Mouse (Mus musculus): ENCODE data around the gene Clic4. TPM values are rescaled to one million over a fixed set of nuclear protein-coding genes. Genes with fewer than 3 reads are reported as not detected.
"Not testable (repeated sequence)": the region's sequence is repeated elsewhere in the genome, so short reads cannot be mapped to it uniquely, and the experiment has no call there.

Clic4 gene
- total and polyA plus RNA-seq, 2 experiments from 2014 or later, result 41.5 to 65.2 TPM

DNA sequence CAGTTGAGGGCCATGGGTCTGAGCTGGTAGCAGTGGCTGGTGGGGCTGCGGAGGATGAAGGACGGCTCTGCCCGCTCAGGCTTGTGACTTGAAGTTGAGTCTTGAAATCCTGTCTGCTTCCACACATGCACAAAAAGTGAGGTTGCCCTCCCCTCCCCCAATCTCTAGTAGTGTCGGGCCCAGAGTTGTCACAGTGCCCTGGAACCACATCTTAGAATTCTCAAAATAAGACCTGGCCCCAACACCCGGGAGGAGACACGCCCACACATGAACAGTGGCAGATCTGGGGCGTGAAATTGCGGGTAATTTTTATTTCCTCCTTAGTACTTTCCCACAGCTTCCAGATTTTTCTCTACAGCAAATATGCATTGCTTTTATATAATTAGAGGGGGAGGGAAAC, 74.8 kb downstream of the Clic4 start:
- H3K27ac ChIP-seq (ENCODE audit: low read depth, low read length), result no peak overlapping the region
- no peak for DNase-seq
- 81% methylated on average over 8 of the region's 8 CpGs for WGBS
- H3K9me3 ChIP-seq (ENCODE audit: low read length), result 0 out of 2 replicates have a peak, but pooled peaks cover 4% of the 10 kb centered on the region
- H3K27me3 ChIP-seq (ENCODE audit: insufficient read depth, low read length), result no peaks in the 10 kb centered on the region
- no peaks in the 10 kb centered on the region for H3K4me1 ChIP-seq (ENCODE audit: insufficient read depth)
- ATAC-seq, result no peak
- H3K4me2 ChIP-seq (ENCODE audit: low read depth), result no peak overlapping the region
- H3K36me3 ChIP-seq (ENCODE audit: insufficient read depth), result no peaks in the 10 kb centered on the region
- no peak for TF ChIP-seq CTCF (IDR thresholded peaks at IDR 0.05; ENCODE audit: low read depth)
- no peak overlapping the region for H3K4me3 ChIP-seq (ENCODE audit: low read depth, low read length)
- H3K9ac ChIP-seq, result no peak overlapping the region

DNA sequence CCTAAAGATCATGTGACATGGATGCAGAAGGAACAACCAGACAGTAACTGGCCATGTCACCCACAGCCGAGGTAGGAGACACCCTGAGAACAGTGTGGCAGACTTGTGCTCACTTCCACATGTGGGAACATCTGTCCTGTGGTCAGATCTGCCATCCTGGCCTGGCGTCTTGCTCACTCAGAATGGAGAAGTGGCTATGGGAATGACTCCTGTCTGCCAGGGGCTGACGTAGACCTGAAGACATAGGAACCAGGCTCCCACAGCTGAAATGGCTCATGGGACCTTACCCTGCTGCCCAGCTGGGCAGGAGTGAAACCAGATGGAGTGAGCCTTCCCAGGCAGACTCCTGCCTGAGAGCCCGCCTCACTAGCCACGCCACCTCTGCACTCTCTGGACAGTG, 79.8 kb downstream of the Clic4 start:
- Histone ChIP-seq H3K27me3 (ENCODE audit: insufficient read depth, low read length) (no peaks in the 10 kb centered on the region), H3K9me3 (ENCODE audit: low read length) (0 out of 2 replicates have a peak, but pooled peaks cover 4% of the 10 kb centered on the region), H3K4me1 (ENCODE audit: insufficient read depth) (no peaks in the 10 kb centered on the region), H3K36me3 (ENCODE audit: insufficient read depth) (no peaks in the 10 kb centered on the region), H3K4me2 (ENCODE audit: low read depth) (no peak overlapping the region), H3K4me3 (ENCODE audit: low read depth, low read length) (no peak overlapping the region), H3K9ac (no peak overlapping the region), H3K27ac (ENCODE audit: low read depth, low read length) (no peak overlapping the region)
- WGBS, result 83% methylated on average over 5 of the region's 5 CpGs
- DNase-seq, result no peak
- no peak for ATAC-seq
- no peak for TF ChIP-seq CTCF (IDR thresholded peaks at IDR 0.05; ENCODE audit: low read depth)

DNA sequence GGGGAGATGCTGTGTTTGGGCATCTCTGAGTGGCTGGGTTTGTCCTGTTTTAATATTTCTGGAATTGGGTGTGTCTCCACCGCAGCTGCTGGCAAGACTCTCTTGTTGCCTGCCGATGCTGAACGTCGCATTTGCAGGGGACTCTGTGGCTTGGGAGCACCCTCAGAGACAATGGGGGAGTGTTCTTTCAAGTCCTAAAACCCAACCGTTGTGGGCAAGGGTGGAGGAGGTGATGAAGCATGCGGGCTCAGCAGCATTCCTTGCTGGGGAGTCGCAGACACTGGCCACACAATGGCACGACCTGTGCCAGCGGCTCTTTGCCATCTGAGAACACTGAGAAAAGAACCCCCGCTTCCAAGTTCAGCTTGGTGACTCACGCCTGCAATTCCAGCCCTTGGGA, 81.0 kb downstream of the Clic4 start:
- Histone ChIP-seq H3K4me1 (ENCODE audit: insufficient read depth) (no peaks in the 10 kb centered on the region), H3K4me3 (ENCODE audit: low read depth, low read length) (no peak overlapping the region)
- no peak for DNase-seq

DNA sequence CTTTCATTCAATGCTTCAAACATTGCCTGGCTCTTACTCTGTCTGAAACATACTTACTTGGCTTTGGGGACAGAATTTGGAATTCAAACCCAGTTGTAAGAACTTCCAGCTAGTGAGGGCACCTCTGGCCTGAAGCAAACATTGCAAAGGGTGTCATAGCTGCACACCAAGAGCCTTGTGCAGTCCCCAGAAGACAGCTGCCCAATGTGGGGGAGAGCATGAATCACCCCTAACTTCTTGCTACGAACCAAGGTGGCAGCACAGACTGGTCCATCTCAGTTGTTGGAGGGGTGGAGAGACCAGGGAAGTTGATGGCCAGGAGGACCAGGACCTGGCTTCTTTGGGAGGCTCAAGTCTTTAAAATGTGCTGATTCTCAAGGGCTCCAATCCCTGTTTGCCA, 81.4 kb downstream of the Clic4 start:
- no peak for ATAC-seq
- no peaks in the 10 kb centered on the region for H3K36me3 ChIP-seq (ENCODE audit: insufficient read depth)

More for the DNA sequence above, 81.0 kb downstream of the Clic4 start:
- H3K4me2 ChIP-seq (ENCODE audit: low read depth), result no peak overlapping the region
- 0 out of 2 replicates have a peak, but pooled peaks cover 4% of the 10 kb centered on the region for H3K9me3 ChIP-seq (ENCODE audit: low read length)
- no peak for TF ChIP-seq CTCF (IDR thresholded peaks at IDR 0.05; ENCODE audit: low read depth)
- 80% methylated on average over 11 of the region's 11 CpGs for WGBS
- H3K9ac ChIP-seq, result no peak overlapping the region
- H3K27ac ChIP-seq (ENCODE audit: low read depth, low read length), result no peak overlapping the region
- ATAC-seq, result no peak
- no peaks in the 10 kb centered on the region for H3K27me3 ChIP-seq (ENCODE audit: insufficient read depth, low read length)
- H3K36me3 ChIP-seq (ENCODE audit: insufficient read depth), result no peaks in the 10 kb centered on the region

DNA sequence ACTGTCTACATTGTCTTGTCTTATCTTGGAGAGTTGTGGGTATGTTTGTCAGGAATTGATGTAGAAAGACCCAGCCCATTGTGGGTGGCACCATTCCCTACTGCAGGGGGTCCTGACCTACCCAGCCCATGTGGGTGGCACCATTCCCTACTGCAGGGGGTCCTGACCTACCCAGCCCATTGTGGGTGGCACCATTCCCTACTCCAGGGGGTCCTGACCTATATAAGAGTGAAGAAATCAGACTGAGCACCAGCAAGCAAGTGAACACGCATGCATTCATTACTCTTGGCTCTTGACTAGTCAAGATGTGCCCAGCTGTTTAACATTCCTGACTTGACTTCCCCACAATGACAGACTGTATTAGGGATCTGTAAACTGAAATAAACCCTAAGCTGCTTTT, 82.2 kb downstream of the Clic4 start:
- 93% methylated on average over 1 of the region's 1 CpGs for WGBS
- TF ChIP-seq CTCF (IDR thresholded peaks at IDR 0.05; ENCODE audit: low read depth), result no peak
- Histone ChIP-seq H3K9me3 (ENCODE audit: low read length) (0 out of 2 replicates have a peak, but pooled peaks cover 2% of the 10 kb centered on the region), H3K4me3 (ENCODE audit: low read depth, low read length) (no peak overlapping the region), H3K4me1 (ENCODE audit: insufficient read depth) (no peaks in the 10 kb centered on the region), H3K27me3 (ENCODE audit: insufficient read depth, low read length) (no peaks in the 10 kb centered on the region), H3K4me2 (ENCODE audit: low read depth) (no peak overlapping the region), H3K9ac (no peak overlapping the region), H3K27ac (ENCODE audit: low read depth, low read length) (no peak overlapping the region), H3K36me3 (ENCODE audit: insufficient read depth) (no peaks in the 10 kb centered on the region)
- DNase-seq, result no peak
- no peak for ATAC-seq

More for the DNA sequence above, 81.4 kb downstream of the Clic4 start:
- Histone ChIP-seq H3K4me3 (ENCODE audit: low read depth, low read length) (no peak overlapping the region), H3K4me1 (ENCODE audit: insufficient read depth) (no peaks in the 10 kb centered on the region), H3K9ac (no peak overlapping the region), H3K4me2 (ENCODE audit: low read depth) (no peak overlapping the region), H3K27ac (ENCODE audit: low read depth, low read length) (no peak overlapping the region), H3K27me3 (ENCODE audit: insufficient read depth, low read length) (no peaks in the 10 kb centered on the region), H3K9me3 (ENCODE audit: low read length) (0 out of 2 replicates have a peak, but pooled peaks cover 4% of the 10 kb centered on the region)
- 70% methylated on average over 1 of the region's 1 CpGs for WGBS
- TF ChIP-seq CTCF (IDR thresholded peaks at IDR 0.05; ENCODE audit: low read depth), result no peak
- no peak for DNase-seq

DNA sequence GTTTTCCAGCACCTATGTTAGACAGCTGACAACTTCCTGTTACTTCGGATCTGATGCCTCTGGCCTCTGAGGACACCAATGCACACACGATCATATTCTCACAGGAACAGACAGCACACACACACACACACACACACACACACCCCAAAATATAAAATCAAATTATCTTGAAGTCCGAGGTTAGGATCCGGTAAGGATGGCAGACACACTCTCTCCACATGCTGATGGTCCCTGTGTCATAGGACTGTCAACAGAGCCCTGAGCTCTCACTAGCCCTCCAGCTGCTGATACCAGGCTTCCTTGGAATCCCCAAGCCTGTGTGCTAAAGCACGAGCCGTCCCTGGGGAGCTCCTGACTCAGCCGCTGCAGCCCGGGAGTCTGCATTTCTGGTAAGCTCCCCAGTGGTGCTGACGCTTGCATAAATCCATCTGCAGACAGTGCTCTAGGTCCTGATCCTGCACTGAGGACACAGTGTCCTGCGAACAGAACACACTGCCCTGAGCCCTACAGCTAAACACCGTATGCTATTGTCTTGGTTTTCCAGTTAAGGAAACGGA, 83.1 kb downstream of the Clic4 start:
- Histone ChIP-seq H3K4me1 (ENCODE audit: insufficient read depth) (no peaks in the 10 kb centered on the region), H3K36me3 (ENCODE audit: insufficient read depth) (no peaks in the 10 kb centered on the region), H3K4me3 (ENCODE audit: low read depth, low read length) (no peak overlapping the region), H3K9me3 (ENCODE audit: low read length) (no peaks in the 10 kb centered on the region), H3K9ac (no peak overlapping the region), H3K4me2 (ENCODE audit: low read depth) (no peak overlapping the region), H3K27me3 (ENCODE audit: insufficient read depth, low read length) (no peaks in the 10 kb centered on the region), H3K27ac (ENCODE audit: low read depth, low read length) (no peak overlapping the region)
- no peak for TF ChIP-seq CTCF (IDR thresholded peaks at IDR 0.05; ENCODE audit: low read depth)
- WGBS, result 88% methylated on average over 12 of the region's 12 CpGs
- DNase-seq (no peak), ATAC-seq (no peak)

DNA sequence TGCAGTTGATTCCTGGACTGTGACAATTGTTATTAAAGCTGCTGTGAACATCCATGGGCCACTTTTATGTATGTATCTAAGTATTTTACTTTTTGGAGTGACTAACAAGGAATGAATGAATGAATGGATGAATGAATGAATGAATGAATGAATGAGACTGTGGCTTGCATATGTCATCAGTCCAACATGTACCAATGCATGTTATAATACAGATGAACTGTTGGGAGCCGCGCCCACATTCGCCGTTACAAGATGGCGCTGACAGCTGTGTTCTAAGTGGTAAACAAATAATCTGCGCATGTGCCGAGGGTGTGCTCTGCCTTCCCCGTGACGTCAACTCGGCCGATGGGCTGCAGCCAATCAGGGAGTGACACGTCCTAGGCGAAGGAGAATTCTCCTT, 88.3 kb downstream of the Clic4 start:
- not testable (repeated sequence) for H3K27ac ChIP-seq (ENCODE audit: low read depth, low read length); H3K9me3 ChIP-seq (ENCODE audit: low read length); H3K4me1 ChIP-seq (ENCODE audit: insufficient read depth); H3K27me3 ChIP-seq (ENCODE audit: insufficient read depth, low read length); H3K4me3 ChIP-seq (ENCODE audit: low read depth, low read length); H3K4me2 ChIP-seq (ENCODE audit: low read depth); H3K36me3 ChIP-seq (ENCODE audit: insufficient read depth); H3K9ac ChIP-seq; DNase-seq; ATAC-seq
- 96% methylated on average over 6 of the region's 13 CpGs for WGBS

Measured in forebrain, postnatal 0 days (tissue).